Comparison of ENCODE assay signal across 33 mouse cellular contexts in genomic region chr4:49075881-49076280, GRCm38 (mm10). TPM values are rescaled to one million over a fixed set of nuclear protein-coding genes. Genes with fewer than 3 reads are reported as not detected.
"Had no signal": no experiment of that assay in that cellular context is flagged by ENCODE, and none has a peak within 500 bp of the region (broad histone marks: within the 10 kb centered on the region; RNA-seq: fewer than 3 reads in every experiment).

No protein-coding gene starts in this region.

- H3K27me3 ChIP-seq: limb, embryonic 12.5 days; limb, embryonic 13.5 days; limb, embryonic 15.5 days; liver, embryonic 12.5 days; liver, embryonic 13.5 days; liver, embryonic 15.5 days; lung, embryonic 15.5 days; megakaryocyte, embryonic 14.5 days; midbrain, embryonic 12.5 days; midbrain, embryonic 13.5 days; midbrain, embryonic 15.5 days had no signal

- H3K4me1 ChIP-seq: limb, embryonic 10.5 days; limb, embryonic 12.5 days; limb, embryonic 13.5 days; limb, embryonic 15.5 days; liver, embryonic 12.5 days; liver, embryonic 13.5 days; liver, embryonic 15.5 days; lung, embryonic 15.5 days; megakaryocyte, embryonic 14.5 days had no signal

- H3K36me3 ChIP-seq: limb, embryonic 10.5 days; limb, embryonic 12.5 days; limb, embryonic 13.5 days; limb, embryonic 15.5 days; liver, embryonic 12.5 days; liver, embryonic 13.5 days; liver, embryonic 15.5 days; lung, embryonic 15.5 days; midbrain, embryonic 10.5 days; midbrain, embryonic 12.5 days; midbrain, embryonic 13.5 days; midbrain, embryonic 15.5 days had no signal

- H3K27ac ChIP-seq: left cerebral cortex, adult 2 months; limb, embryonic 10.5 days; limb, embryonic 12.5 days; limb, embryonic 13.5 days; limb, embryonic 15.5 days; liver, embryonic 12.5 days; liver, embryonic 13.5 days; liver, embryonic 14.5 days; liver, embryonic 15.5 days; lung, embryonic 15.5 days; macrophage; midbrain, embryonic 10.5 days; midbrain, embryonic 12.5 days; midbrain, embryonic 13.5 days; midbrain, embryonic 15.5 days had no signal

- DNase-seq: left cerebral cortex, postnatal 4 days; liver, embryonic 13.5 days; liver, postnatal 0 days; lung, adult 18-20 months; lung, adult 2 months; lung, embryonic 14.5 days; lung, postnatal 10 days; lung, postnatal 14 days; lung, postnatal 36 days; lung, postnatal 4 days; midbrain, embryonic 14.5 days had no signal

- ATAC-seq: liver, embryonic 12.5 days; liver, postnatal 0 days; lung, postnatal 0 days; midbrain, embryonic 13.5 days; midbrain, embryonic 15.5 days; midbrain, embryonic 16.5 days had no signal

- H3K4me3 ChIP-seq: left cerebral cortex, adult 2 months; limb, embryonic 10.5 days; limb, embryonic 12.5 days; limb, embryonic 13.5 days; limb, embryonic 15.5 days; liver, embryonic 12.5 days; liver, embryonic 13.5 days; liver, embryonic 15.5 days; lung, embryonic 15.5 days; megakaryocyte, embryonic 14.5 days; midbrain, embryonic 10.5 days; midbrain, embryonic 12.5 days; midbrain, embryonic 13.5 days; midbrain, embryonic 15.5 days; myocyte had no signal

- H3K9ac ChIP-seq: limb, embryonic 12.5 days; limb, embryonic 13.5 days; limb, embryonic 15.5 days; liver, embryonic 12.5 days; liver, embryonic 13.5 days; liver, embryonic 14.5 days; liver, embryonic 15.5 days; liver, postnatal 0 days; lung, embryonic 14.5 days; lung, embryonic 15.5 days; midbrain, embryonic 12.5 days; midbrain, embryonic 13.5 days; midbrain, embryonic 15.5 days had no signal

RNA-seq across cellular contexts. Expression of gene Plppr1, which starts 16.8 kb away (rescaled TPM):
- total RNA-seq: megakaryocyte progenitor cell, adult 5-6 weeks; megakaryocyte, adult 5-6 weeks; megakaryocyte-erythroid progenitor cell, adult 5-6 weeks; monocyte, adult 5-6 weeks had no signal
- polyA plus RNA-seq: lung, adult 2 months; macrophage; myocyte had no signal
